Mouse (Mus musculus) stomach, postnatal 0 days (tissue): ENCODE results near the gene Slc35e2. TPM values are rescaled to one million over a fixed set of nuclear protein-coding genes. Genes with fewer than 3 reads are reported as not detected.
"Not testable (repeated sequence)": the region's sequence is repeated elsewhere in the genome, so short reads cannot be mapped to it uniquely, and the experiment has no call there.

Experiments
- ATAC-seq: fragments of 200-750 bp; cut with Nextera tagmentation; 2 replicates; pipeline ENCODE4 v1.8.0; 2017; ENCODE audit not compliant: low FRiP score, low TSS enrichment
- DNase-seq: peaks from one replicate; pipeline ENCODE4 v3.0.0-alpha.2; 2016; ENCODE audit warnings: low spot score
- H3K27ac ChIP-seq: fragments of 300-500 bp; sonication (generic); replicated peaks from 2 replicates; pipeline ENCODE4 v1.5.1; 2014; ENCODE audit warnings: mild to moderate bottlenecking, control low read depth
- H3K27me3 ChIP-seq: fragments of 300-500 bp; sonication (generic); 2 replicates; pipeline ENCODE4 v1.6.1; 2014; ENCODE audit warnings: low read length; ENCODE audit not compliant: control insufficient read depth, insufficient read depth
- H3K36me3 ChIP-seq: fragments of 300-500 bp; sonication (generic); 2 replicates; pipeline ENCODE4 v1.6.1; 2014; ENCODE audit warnings: low read length, mixed read lengths; ENCODE audit not compliant: control insufficient read depth, insufficient read depth
- H3K4me1 ChIP-seq: fragments of 300-500 bp; sonication (generic); replicated peaks from 2 replicates; pipeline ENCODE4 v1.6.1; 2014; ENCODE audit warnings: antibody characterized with exemption; ENCODE audit not compliant: control insufficient read depth, insufficient read depth
- H3K4me2 ChIP-seq: fragments of 300-500 bp; sonication (generic); replicated peaks from 2 replicates; pipeline ENCODE4 v1.6.1; 2014; ENCODE audit warnings: low read depth, mild to moderate bottlenecking, control low read depth, moderate library complexity
- H3K4me3 ChIP-seq: fragments of 300-500 bp; sonication (generic); 2 replicates; pipeline ENCODE4 v1.5.1; 2014; ENCODE audit warnings: low read depth, low read length, control low read depth
- H3K9ac ChIP-seq: fragments of 300-500 bp; sonication (generic); 2 replicates; pipeline ENCODE4 v1.6.1; 2014; ENCODE audit warnings: mild to moderate bottlenecking, low read length, control low read depth, mixed read lengths
- H3K9me3 ChIP-seq: fragments of 300-500 bp; sonication (generic); 2 replicates; pipeline ENCODE4 v1.6.1; 2016; ENCODE audit warnings: low read length; ENCODE audit not compliant: control insufficient read depth
- CTCF ChIP-seq: IDR thresholded peaks from 2 replicates; pipeline ENCODE4 v1.5.1; 2016; ENCODE audit warnings: antibody characterized with exemption, low read depth, mild to moderate bottlenecking, moderate library complexity
- EP300 ChIP-seq: optimal IDR thresholded peaks from 2 replicates; pipeline ENCODE3; 2016; ENCODE audit warnings: antibody characterized with exemption
- WGBS: fragments of 180-500 bp; shearing (Covaris S2); extraction: QIAGEN DNeasy Blood & Tissue Kit; methylation state at CpG from one replicate; pipeline ENCODE4 v1.1.7; 2014; 5-methylcytosine and 5-hydroxymethylcytosine counted together
- polyA plus RNA-seq: library from polyadenylated mRNA; unstranded; fragments of >200 nt; fragmentation: Nextera tagmentation; extraction: Ambion mirVana; gene quantifications from 2 replicates; pipeline ENCODE4 v1.2.1, GENCODE M21; 2015

Slc35e2 gene
- polyA plus RNA-seq, 1 experiment from 2014 or later: 3.2 TPM

DNA sequence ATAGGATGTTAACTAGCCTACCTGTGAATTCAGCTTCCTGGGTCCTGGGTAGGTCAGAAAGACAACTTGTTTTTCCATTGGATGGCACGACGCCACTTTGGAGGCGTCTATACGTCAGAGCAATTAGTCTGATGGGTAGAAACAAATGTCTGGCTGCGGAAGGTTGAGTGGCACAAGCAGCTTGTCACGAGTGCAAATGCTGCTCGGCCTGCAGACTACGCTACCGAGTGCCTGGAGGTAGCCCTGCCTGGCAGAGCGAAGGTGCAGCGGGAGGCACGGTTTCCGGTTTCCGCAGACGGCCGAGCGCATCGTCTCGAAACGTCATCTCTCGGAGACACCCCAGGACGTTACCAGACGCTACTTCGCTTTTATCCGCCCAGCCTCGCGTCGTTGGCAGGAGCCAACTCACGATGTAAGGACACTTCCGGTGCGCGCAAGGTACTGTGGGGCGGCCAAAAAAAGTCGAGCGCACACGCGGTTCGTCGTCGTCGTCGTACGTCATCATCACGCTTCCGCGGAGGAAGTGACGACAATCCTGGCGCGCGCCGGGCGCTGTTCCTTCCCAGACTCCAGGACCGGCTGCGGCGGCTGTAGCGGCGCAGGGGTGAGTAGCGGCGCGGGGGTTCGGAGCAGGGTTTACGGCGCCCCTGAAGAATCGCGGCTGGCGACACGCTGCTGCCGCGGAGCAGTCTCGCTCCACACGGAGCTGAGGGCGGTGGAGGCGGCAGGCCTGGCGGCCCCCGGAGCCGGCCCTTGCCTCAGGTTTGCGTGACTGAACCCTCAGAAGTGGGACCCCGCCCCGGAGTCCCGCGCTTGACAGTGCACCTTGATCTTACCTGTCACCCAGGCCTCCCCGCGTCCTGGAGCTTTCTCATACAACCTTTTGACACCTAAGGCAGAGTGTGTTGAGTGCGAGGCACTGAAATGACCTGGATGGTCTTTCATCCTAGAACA is 23.4 kb downstream of the Slc35e2 start, which contains the start of gene Cdk11b:
Cdk11b (plus strand) TSS at position 517 of the 954 bp plus-strand sequence.
- Histone ChIP-seq H3K27me3 (no peaks in the 10 kb centered on the region), H3K9me3 (no peaks in the 10 kb centered on the region), H3K27ac (peak within 1 kb of the TSS; percentile 92), H3K4me1 (0 out of 2 replicates have a peak, but pooled peaks cover 2% of the 10 kb centered on the region), H3K9ac (peak within 1 kb of the TSS; percentile 89), H3K36me3 (peaks cover 8% of the 10 kb centered on the region; the same call in 1 of the 2 replicates), H3K4me2 (peak within 1 kb of the TSS; percentile 85), H3K4me3 (peak within 1 kb of the TSS; percentile 96)
- DNase-seq (peak; percentile 97), ATAC-seq (peak; percentile 100)
- under 1% methylated on average over 82 of the region's 84 CpGs for WGBS
- peak; percentile 43 for TF ChIP-seq EP300
- no peak; the same call in 1 of the 2 replicates for TF ChIP-seq CTCF

- TF ChIP-seq EP300 (no peak), CTCF (no peak)
- WGBS: 86% methylated on average over 6 of the region's 6 CpGs
- Histone ChIP-seq H3K4me2 (no peak overlapping the region), H3K9ac (no peak overlapping the region), H3K27ac (no peak overlapping the region), H3K36me3 (peaks cover 18% of the 10 kb centered on the region), H3K9me3 (no peaks in the 10 kb centered on the region), H3K27me3 (no peaks in the 10 kb centered on the region), H3K4me1 (no peaks in the 10 kb centered on the region), H3K4me3 (no peak overlapping the region)
- no peak for DNase-seq
- ATAC-seq: no peak
These were observed 29.1 kb downstream of the Slc35e2 start for GRCm38 (mm10) chr4:155630267-155630666.

- no peaks in the 10 kb centered on the region for H3K4me1 ChIP-seq
- no peak overlapping the region for H3K4me3 ChIP-seq
- no peaks in the 10 kb centered on the region for H3K27me3 ChIP-seq
- no peaks in the 10 kb centered on the region for H3K9me3 ChIP-seq
- peaks cover 40% of the 10 kb centered on the region for H3K36me3 ChIP-seq
- ATAC-seq (peak; percentile 99), DNase-seq (peak; percentile 68)
- H3K9ac ChIP-seq: no peak overlapping the region
- peak overlapping the region; percentile 58 for H3K27ac ChIP-seq
- TF ChIP-seq CTCF (no peak), EP300 (no peak)
- no peak overlapping the region for H3K4me2 ChIP-seq
These were observed 34.7 kb downstream of the Slc35e2 start for GRCm38 (mm10) chr4:155635766-155636499.

DNA sequence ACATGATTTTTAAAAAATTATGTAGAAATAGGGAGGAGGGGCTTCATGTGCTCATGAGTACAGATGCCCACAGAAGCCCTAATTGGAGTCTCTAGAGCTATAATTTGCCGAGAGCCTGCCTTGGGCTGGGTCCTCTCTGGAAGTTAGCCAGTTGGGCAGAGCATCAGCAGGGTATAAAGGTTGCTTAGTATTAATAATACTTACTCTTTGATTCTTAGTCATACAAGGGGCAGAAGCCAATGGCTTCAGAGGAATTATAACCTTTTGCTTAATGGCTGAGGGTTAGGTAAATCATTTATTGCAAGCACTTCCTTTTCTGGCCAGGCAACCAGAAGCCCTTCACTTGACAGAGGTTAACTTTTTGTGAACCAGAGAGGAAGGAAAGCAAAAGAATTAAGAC is 42.3 kb downstream of the Slc35e2 start:
- TF ChIP-seq EP300 (no peak), CTCF (no peak)
- H3K4me3 ChIP-seq: no peak overlapping the region
- H3K4me1 ChIP-seq: no peaks in the 10 kb centered on the region
- H3K9ac ChIP-seq: no peak overlapping the region
- no peak for DNase-seq
- no peak overlapping the region for H3K27ac ChIP-seq
- H3K36me3 ChIP-seq: peaks cover 39% of the 10 kb centered on the region
- no peaks in the 10 kb centered on the region for H3K27me3 ChIP-seq
- H3K4me2 ChIP-seq: no peak overlapping the region
- no peaks in the 10 kb centered on the region for H3K9me3 ChIP-seq
- 84% methylated on average over 1 of the region's 1 CpGs for WGBS
- peak; percentile 48; the same call in 1 of the 2 replicates for ATAC-seq

GRCm38 (mm10) chr4:155645308-155645707 is 44.1 kb downstream of the Slc35e2 start, which contains the start of gene Gm10563:
Gm10563 (minus strand) TSS chr4:155645408.
- not testable (repeated sequence) for H3K9ac ChIP-seq, H3K4me2 ChIP-seq, H3K27ac ChIP-seq, ATAC-seq, H3K27me3 ChIP-seq, DNase-seq, H3K9me3 ChIP-seq, H3K4me3 ChIP-seq, H3K4me1 ChIP-seq
- peaks cover 45% of the 10 kb centered on the region for H3K36me3 ChIP-seq
- 98% methylated on average over 2 of the region's 2 CpGs for WGBS
